Mouse (Mus musculus) C2C12 (cell line): Measurements from ENCODE around the gene Sec24a. TPM values are rescaled to one million over a fixed set of nuclear protein-coding genes. Genes with fewer than 3 reads are reported as not detected.
"Not testable (repeated sequence)": the region's sequence is repeated elsewhere in the genome, so short reads cannot be mapped to it uniquely, and the experiment has no call there.

ENCODE experiments used
- H3K27me3 ChIP-seq: one replicate; pipeline ENCODE4 v1.6.1; 2011; ENCODE audit not compliant: control insufficient read depth, insufficient read depth, insufficient read length
- H3K36me3 ChIP-seq: one replicate; pipeline ENCODE4 v1.6.1; 2011; ENCODE audit not compliant: control insufficient read depth, insufficient read depth
- H3K4me3 ChIP-seq: one replicate; pipeline ENCODE4 v1.5.1; 2011; ENCODE audit warnings: mild to moderate bottlenecking, control low read depth; ENCODE audit not compliant: poor library complexity, insufficient read depth, severe bottlenecking
- H3K79me2 ChIP-seq: one replicate; pipeline ENCODE4 v1.6.1; 2011; ENCODE audit not compliant: control insufficient read depth, insufficient read depth
- H3K79me3 ChIP-seq: one replicate; pipeline ENCODE4 v1.6.1; 2011; ENCODE audit warnings: low read depth, control low read depth
- H3ac ChIP-seq: one replicate; pipeline ENCODE3; 2011; ENCODE audit warnings: low read depth; ENCODE audit not compliant: control insufficient read depth, insufficient read length
- CEBPB ChIP-seq: IDR thresholded peaks from one replicate; pipeline ENCODE4 v1.6.1; 2011; ENCODE audit warnings: low read depth, mild to moderate bottlenecking, control low read depth, moderate library complexity
- CTCF ChIP-seq: IDR thresholded peaks from one replicate; pipeline ENCODE4 v1.5.1; 2011; ENCODE audit not compliant: control insufficient read depth, insufficient read depth, insufficient read length
- FOSL1 ChIP-seq: IDR thresholded peaks from one replicate; pipeline ENCODE4 v1.8.0; 2011; ENCODE audit warnings: mild to moderate bottlenecking, low read length; ENCODE audit not compliant: poor library complexity, insufficient read depth, severe bottlenecking
- MAX ChIP-seq: IDR thresholded peaks from one replicate; pipeline ENCODE4 v1.6.1; 2011; ENCODE audit warnings: mild to moderate bottlenecking, control low read depth
- MYOD1 ChIP-seq: IDR thresholded peaks from one replicate; pipeline ENCODE4 v1.6.1; 2011; ENCODE audit warnings: low read depth; ENCODE audit not compliant: control insufficient read depth, insufficient read length
- MYOG ChIP-seq: IDR thresholded peaks from one replicate; pipeline ENCODE4 v1.6.1; 2011; ENCODE audit not compliant: control insufficient read depth, insufficient read length; ENCODE audit errors: extremely low read depth
- USF1 ChIP-seq: IDR thresholded peaks from one replicate; pipeline ENCODE4 v1.6.1; 2011; ENCODE audit warnings: low read depth, mild to moderate bottlenecking, control low read depth, moderate library complexity
- polyA plus RNA-seq: library from polyadenylated mRNA; unstranded; fragments of >200 nt; fragmentation: generic; extraction: Trizol; gene quantifications from one replicate; pipeline ENCODE4 v1.2.1, GENCODE M21; 2012; ENCODE audit warnings: missing spikeins

Gene Sec24a
- polyA plus RNA-seq, 1 experiment, result 6.2 TPM

DNA sequence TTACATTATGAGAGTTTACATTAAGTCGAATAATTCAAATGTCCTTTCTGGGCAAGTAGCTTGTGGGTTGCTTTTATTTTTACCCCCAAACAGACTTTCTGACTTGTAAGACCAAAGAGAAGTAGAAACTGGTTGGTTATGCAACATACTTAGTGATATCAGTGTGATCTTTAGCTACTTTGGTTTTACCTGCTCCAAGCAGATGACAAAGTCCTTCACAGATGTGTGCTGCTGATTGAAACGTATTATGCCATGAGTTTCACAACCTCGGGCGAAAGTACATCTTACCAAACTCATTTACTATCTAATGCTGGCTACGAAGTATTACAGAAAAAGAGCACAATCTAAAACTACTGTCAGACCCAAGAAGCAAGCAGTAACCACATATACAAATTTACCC is 5.8 kb downstream of the Sec24a start:
- H3ac ChIP-seq, result no peak overlapping the region
- TF ChIP-seq MYOD1 (no peak), MAX (no peak), CTCF (no peak), FOSL1 (no peak), CEBPB (no peak), MYOG (no peak), USF1 (no peak)
- no peak overlapping the region for H3K4me3 ChIP-seq
- peaks cover 39% of the 10 kb centered on the region for H3K79me2 ChIP-seq
- peaks cover 12% of the 10 kb centered on the region for H3K36me3 ChIP-seq
- H3K27me3 ChIP-seq, result no peaks in the 10 kb centered on the region
- peaks cover 32% of the 10 kb centered on the region for H3K79me3 ChIP-seq

DNA sequence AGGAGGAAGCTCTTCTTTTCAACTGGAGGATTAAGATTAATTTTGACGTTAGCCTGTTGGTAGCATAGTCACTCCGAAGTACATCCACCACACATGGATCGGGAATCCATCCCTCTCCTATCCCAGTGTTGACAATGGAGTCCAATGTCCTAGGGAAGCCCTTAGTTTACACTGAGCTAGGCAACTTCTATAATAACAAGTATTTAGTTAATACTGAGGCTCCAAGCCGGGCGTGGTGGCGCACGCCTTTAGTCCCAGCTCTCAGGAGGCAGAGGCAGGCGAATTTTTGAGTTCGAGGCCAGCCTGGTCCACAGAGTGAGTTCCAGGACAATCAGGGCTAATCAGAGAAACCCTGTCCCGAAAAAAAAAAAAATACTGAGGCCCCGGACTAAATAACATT is 6.4 kb downstream of the Sec24a start:
- TF ChIP-seq MYOD1 (no peak), CEBPB (no peak), FOSL1 (no peak), MAX (no peak), USF1 (no peak)
- H3ac ChIP-seq, result no peak overlapping the region

GRCm38 (mm10) chr11:51756352-51756771 is 7.1 kb downstream of the Sec24a start:
- peak overlapping the region; percentile 87 for H3ac ChIP-seq
- peaks cover 52% of the 10 kb centered on the region for H3K79me2 ChIP-seq
- TF ChIP-seq MYOG, result no peak
- TF ChIP-seq MAX, result peak; percentile 88
- peak; percentile 34 for TF ChIP-seq USF1
- H3K27me3 ChIP-seq, result no peaks in the 10 kb centered on the region
- H3K79me3 ChIP-seq, result peaks cover 40% of the 10 kb centered on the region
- H3K4me3 ChIP-seq, result peak overlapping the region; percentile 97
- peaks cover 15% of the 10 kb centered on the region for H3K36me3 ChIP-seq

More for the DNA sequence above, 6.4 kb downstream of the Sec24a start:
- Histone ChIP-seq H3K79me3 (peaks cover 35% of the 10 kb centered on the region), H3K4me3 (peak overlapping the region; percentile 97), H3K36me3 (peaks cover 12% of the 10 kb centered on the region), H3K79me2 (peaks cover 45% of the 10 kb centered on the region), H3K27me3 (no peaks in the 10 kb centered on the region)

GRCm38 (mm10) chr11:51755621-51756311 is 7.7 kb downstream of the Sec24a start:
- H3ac ChIP-seq, result peak overlapping the region; percentile 87
- H3K79me3 ChIP-seq, result peaks cover 46% of the 10 kb centered on the region
- H3K4me3 ChIP-seq, result peak overlapping the region; percentile 97
- H3K27me3 ChIP-seq, result no peaks in the 10 kb centered on the region
- TF ChIP-seq CEBPB (no peak), MYOD1 (no peak), FOSL1 (no peak), MYOG (no peak), CTCF (no peak), MAX (no peak), USF1 (no peak)
- H3K36me3 ChIP-seq, result peaks cover 15% of the 10 kb centered on the region
- peaks cover 58% of the 10 kb centered on the region for H3K79me2 ChIP-seq

- H3K4me3 ChIP-seq, H3ac ChIP-seq, H3K27me3 ChIP-seq: not testable (repeated sequence)
- H3K79me3 ChIP-seq, result peaks cover 66% of the 10 kb centered on the region
- H3K79me2 ChIP-seq, result peaks cover 98% of the 10 kb centered on the region
- peaks cover 22% of the 10 kb centered on the region for H3K36me3 ChIP-seq
Observed at GRCm38 (mm10) chr11:51751623-51752225, 11.7 kb downstream of the Sec24a start.

DNA sequence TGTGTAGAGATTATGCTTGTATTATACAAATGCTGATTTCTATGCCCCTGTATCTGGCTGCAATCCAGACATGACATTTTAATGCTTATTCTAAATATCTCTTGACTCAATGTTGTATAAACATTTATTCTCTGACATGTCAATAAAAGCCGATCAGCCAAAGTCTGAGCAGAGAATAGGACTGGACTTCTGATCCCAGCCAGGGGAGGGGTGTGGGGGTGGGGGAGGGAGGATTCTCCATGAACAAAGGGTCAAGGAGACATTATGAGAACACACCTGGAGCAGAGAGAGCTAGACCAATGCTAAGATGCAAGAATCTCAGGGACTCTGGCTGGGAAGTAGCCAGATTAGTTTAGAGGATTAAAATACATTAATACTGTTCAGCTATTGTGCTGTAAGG is 17.3 kb downstream of the Sec24a start:
- TF ChIP-seq CEBPB, result no peak
- no peak for TF ChIP-seq FOSL1
- no peak for TF ChIP-seq USF1
- no peak for TF ChIP-seq CTCF
- TF ChIP-seq MYOG, result no peak
- TF ChIP-seq MYOD1, result no peak
- TF ChIP-seq MAX, result no peak
- Histone ChIP-seq H3K79me3 (peaks cover 33% of the 10 kb centered on the region), H3K27me3 (no peaks in the 10 kb centered on the region), H3K79me2 (peaks cover 58% of the 10 kb centered on the region), H3K36me3 (peaks cover 36% of the 10 kb centered on the region), H3K4me3 (no peak overlapping the region), H3ac (no peak overlapping the region)
